Mouse (Mus musculus) forebrain, embryonic 13.5 days (tissue): ENCODE measurements at regions not wholly inside any gene's neighbourhood (a gene's known extent, or its start where the extent isn't known, plus 50 kb on each side); places are given as distances from the start of the nearest gene placed in this dataset.
A peak's percentile ranks its signal among the peaks of the same experiment; 100 is the strongest.

Source experiments
- ATAC-seq: fragments of 200-750 bp; cut with Nextera tagmentation; 2 replicates; pipeline ENCODE4 v1.8.0; 2017
- H3K27ac ChIP-seq: fragments of 300-500 bp; sonication (generic); 2 replicates; pipeline ENCODE4 v1.5.1; 2015; ENCODE audit warnings: inconsistent platforms, mild to moderate bottlenecking, moderate library complexity
- H3K27me3 ChIP-seq: fragments of 300-500 bp; sonication (generic); 2 replicates; pipeline ENCODE4 v1.6.1; 2015; ENCODE audit warnings: mild to moderate bottlenecking, inconsistent platforms
- H3K36me3 ChIP-seq: fragments of 300-500 bp; sonication (generic); 2 replicates; pipeline ENCODE4 v1.6.1; 2015; ENCODE audit warnings: mild to moderate bottlenecking, inconsistent platforms; ENCODE audit not compliant: poor library complexity, severe bottlenecking
- H3K4me1 ChIP-seq: fragments of 300-500 bp; sonication (generic); 2 replicates; pipeline ENCODE4 v1.6.1; 2015; ENCODE audit warnings: inconsistent platforms
- H3K4me2 ChIP-seq: fragments of 300-500 bp; sonication (generic); 2 replicates; pipeline ENCODE4 v1.6.1; 2015; ENCODE audit warnings: inconsistent platforms, mild to moderate bottlenecking, moderate library complexity
- H3K4me3 ChIP-seq: fragments of 300-500 bp; sonication (generic); 2 replicates; pipeline ENCODE4 v1.5.1; 2015; ENCODE audit warnings: mild to moderate bottlenecking, inconsistent platforms
- H3K9ac ChIP-seq: fragments of 300-500 bp; sonication (generic); 2 replicates; pipeline ENCODE4 v1.6.1; 2015; ENCODE audit warnings: mild to moderate bottlenecking, inconsistent platforms
- H3K9me3 ChIP-seq: fragments of 300-500 bp; sonication (generic); replicated peaks from 2 replicates; pipeline ENCODE4 v1.6.1; 2016; ENCODE audit warnings: inconsistent platforms
- WGBS: fragments of 180-500 bp; shearing (Covaris S2); methylation state at CpG from one replicate; pipeline ENCODE4 v1.1.7; 2015; 5-methylcytosine and 5-hydroxymethylcytosine counted together

DNA sequence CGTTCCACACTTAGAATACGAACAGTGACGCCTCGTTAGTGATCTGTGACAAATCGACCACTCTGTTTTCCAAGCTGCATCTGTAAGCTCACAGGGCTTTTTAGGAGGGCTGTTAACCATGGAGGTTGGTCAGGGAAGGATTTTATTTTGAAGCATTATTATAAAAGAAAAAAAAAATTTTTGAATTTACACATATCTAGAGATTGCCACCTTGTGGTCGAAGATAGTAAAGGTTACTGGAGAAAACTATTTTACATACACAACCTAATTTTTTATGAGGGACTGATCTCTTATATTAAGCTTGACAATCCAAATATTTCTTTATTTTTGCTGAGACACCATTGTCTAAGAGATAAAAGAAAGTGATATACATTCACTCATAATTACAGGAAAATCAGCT lies 937.2 kb downstream of the Sorcs1 start:
- Histone ChIP-seq H3K36me3 (no peaks in the 10 kb centered on the region), H3K27ac (no peak overlapping the region), H3K4me2 (no peak overlapping the region), H3K9ac (no peak overlapping the region), H3K4me3 (no peak overlapping the region), H3K4me1 (peaks cover 6% of the 10 kb centered on the region; the same call in 1 of the 2 replicates), H3K27me3 (no peaks in the 10 kb centered on the region), H3K9me3 (no peaks in the 10 kb centered on the region)
- no peak for ATAC-seq
- WGBS = 48% methylated on average over 6 of the region's 6 CpGs

DNA sequence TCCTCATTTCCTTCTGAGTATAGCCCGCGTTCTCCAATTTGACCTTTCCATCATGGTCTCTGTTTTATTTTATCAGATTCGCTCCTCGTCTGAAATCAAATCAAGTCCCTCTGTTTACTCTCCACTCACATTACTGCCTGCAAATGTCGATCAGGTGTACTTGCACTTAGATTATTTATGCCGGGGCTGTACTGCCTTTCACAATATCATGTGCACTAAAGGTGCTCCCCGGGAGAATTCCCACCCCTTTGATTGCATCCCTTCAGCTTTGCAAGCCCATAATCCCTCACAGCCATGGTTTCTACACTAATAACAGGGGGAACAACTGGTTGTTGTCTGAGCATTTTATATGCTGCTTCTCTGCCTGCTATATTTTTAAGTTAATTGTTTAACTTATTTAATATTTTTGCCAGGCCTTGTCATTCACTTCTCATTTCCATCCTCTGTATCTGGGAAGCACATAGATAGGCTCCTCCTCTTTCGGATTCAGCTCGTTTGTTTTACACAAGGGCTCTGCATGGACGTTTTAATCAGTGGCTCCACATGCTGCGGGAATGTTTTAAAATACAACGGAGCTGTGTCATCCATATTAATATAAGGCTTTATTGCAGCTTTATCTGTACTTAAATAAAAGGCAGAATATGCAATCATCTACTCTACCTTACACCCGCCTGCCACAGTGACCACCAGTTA lies 938.8 kb downstream of the Sorcs1 start:
- H3K9ac ChIP-seq = no peak overlapping the region
- no peaks in the 10 kb centered on the region for H3K36me3 ChIP-seq
- no peaks in the 10 kb centered on the region for H3K27me3 ChIP-seq
- 37% methylated on average over 13 of the region's 13 CpGs for WGBS
- H3K4me3 ChIP-seq = no peak overlapping the region
- no peaks in the 10 kb centered on the region for H3K9me3 ChIP-seq
- peaks cover 6% of the 10 kb centered on the region; the same call in 1 of the 2 replicates for H3K4me1 ChIP-seq
- H3K27ac ChIP-seq = no peak overlapping the region; the same call in 1 of the 2 replicates
- ATAC-seq = peak; percentile 55; the same call in 1 of the 2 replicates
- H3K4me2 ChIP-seq = no peak overlapping the region

DNA sequence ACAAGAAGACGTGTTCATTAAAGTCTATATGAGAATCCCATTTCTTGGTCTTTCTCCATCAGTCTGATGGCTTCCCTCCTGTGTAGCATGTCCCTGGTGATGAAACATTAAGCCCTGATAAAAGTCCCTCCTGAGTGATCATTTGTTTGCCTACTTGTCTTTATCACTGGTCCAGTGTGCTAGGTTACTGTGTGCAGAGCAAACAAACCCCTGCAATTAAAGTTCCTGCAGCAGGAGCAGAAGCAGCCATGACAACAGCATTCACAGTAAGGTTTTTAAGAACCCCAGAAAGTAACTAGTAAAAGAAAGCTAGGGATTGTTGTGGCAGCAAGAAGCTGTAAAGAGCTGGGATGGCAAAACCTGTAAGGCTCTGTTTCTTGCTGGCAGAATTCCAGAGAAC lies 980.8 kb downstream of the Sorcs1 start:
- no peak overlapping the region for H3K27ac ChIP-seq
- H3K4me1 ChIP-seq = no peaks in the 10 kb centered on the region
- no peak overlapping the region for H3K9ac ChIP-seq
- no peak overlapping the region for H3K4me3 ChIP-seq
- H3K4me2 ChIP-seq = no peak overlapping the region
- 14% methylated on average over 1 of the region's 1 CpGs for WGBS
- no peaks in the 10 kb centered on the region for H3K9me3 ChIP-seq
- peak; percentile 50; the same call in 1 of the 2 replicates for ATAC-seq
- H3K36me3 ChIP-seq = no peaks in the 10 kb centered on the region
- H3K27me3 ChIP-seq = no peaks in the 10 kb centered on the region

DNA sequence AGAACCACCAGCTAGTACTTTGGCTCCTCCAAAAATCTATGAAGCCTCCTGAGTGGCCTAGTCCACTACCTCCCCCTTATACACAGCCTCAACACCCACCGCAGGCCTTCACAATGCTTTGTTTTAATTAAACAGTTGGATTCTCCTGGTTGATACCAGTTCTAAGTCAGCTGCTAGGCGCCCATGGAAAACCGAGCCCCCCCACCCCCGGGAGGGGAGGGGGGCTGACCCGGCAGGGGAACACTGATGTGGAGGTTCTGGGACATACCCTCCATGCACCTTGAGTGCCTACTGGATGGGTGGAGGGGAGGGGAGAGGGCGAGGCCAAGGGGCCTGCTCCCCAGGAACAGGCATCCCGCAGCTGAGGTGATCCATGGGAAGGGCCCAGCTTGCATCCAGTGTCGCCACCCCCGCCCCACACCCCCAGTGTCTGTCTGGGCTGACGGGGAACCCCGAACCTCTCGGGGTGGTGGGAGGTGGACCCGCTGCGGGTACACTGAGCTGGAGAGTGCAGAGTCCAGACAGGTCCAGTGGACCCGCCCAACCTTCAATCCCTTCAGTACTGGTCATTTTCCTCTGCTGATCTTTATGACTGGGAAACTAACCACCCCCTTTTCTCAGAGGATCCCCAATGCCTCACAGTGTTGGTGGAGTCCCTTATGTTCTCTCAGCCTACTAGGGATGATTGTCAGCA lies 992.7 kb downstream of the Sorcs1 start:
- Histone ChIP-seq H3K4me3 (no peak overlapping the region), H3K4me2 (no peak overlapping the region), H3K4me1 (no peaks in the 10 kb centered on the region), H3K36me3 (no peaks in the 10 kb centered on the region), H3K27ac (no peak overlapping the region), H3K9me3 (peaks cover 14% of the 10 kb centered on the region), H3K9ac (no peak overlapping the region), H3K27me3 (no peaks in the 10 kb centered on the region)
- WGBS = 96% methylated on average over 15 of the region's 15 CpGs
- ATAC-seq = no peak

DNA sequence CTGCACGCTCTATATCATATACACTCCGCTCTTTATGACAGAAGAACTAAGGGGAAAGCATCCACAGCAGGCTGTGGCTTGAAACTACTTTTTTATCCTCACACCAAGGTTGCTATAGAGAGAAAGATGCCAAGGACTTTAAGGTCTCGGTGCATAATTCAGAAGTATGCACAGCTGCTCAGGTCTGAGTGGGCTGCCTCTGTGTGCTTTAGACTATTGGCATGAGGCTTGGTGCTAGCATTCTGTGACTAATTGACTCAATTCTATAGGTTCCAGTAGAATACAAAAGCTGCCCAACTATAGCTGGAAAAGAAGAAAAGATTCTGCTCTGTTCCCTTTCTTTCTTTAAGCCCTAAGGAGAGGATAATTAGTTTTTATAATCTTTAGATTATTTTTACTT lies 997.2 kb downstream of the Sorcs1 start:
- WGBS = 27% methylated on average over 3 of the region's 3 CpGs
- no peak for ATAC-seq
- no peaks in the 10 kb centered on the region for H3K4me1 ChIP-seq

DNA sequence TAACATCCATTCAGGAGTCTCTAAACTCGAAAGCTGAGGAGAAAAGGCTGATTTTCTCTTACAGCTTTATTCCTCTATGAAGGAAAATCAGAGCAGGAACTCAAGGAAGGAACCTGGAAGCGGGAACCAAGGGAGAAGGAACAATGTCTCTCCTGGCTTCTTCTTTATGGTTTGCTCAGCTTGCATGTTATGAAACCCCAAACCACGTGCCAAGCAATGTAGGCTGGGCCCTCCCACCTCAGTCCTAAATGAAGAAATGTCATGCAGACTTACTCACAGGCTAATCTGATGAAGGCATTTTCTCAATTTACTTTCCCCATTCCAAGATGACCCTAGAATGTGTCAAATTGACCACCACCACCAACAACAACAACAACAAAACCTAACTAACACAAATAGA lies 998.4 kb downstream of the Sorcs1 start:
- H3K9me3 ChIP-seq = peaks cover 14% of the 10 kb centered on the region
- no peaks in the 10 kb centered on the region for H3K27me3 ChIP-seq
- H3K27ac ChIP-seq = no peak overlapping the region
- ATAC-seq = no peak
- no peaks in the 10 kb centered on the region for H3K36me3 ChIP-seq
- no peak overlapping the region for H3K4me2 ChIP-seq
- H3K4me3 ChIP-seq = no peak overlapping the region
- H3K9ac ChIP-seq = no peak overlapping the region
- 80% methylated on average over 3 of the region's 3 CpGs for WGBS
- H3K4me1 ChIP-seq = no peaks in the 10 kb centered on the region

More for the DNA sequence above, 997.2 kb downstream of the Sorcs1 start:
- no peak overlapping the region for H3K4me2 ChIP-seq
- H3K27me3 ChIP-seq = no peaks in the 10 kb centered on the region
- peaks cover 14% of the 10 kb centered on the region for H3K9me3 ChIP-seq
- H3K27ac ChIP-seq = no peak overlapping the region
- H3K36me3 ChIP-seq = no peaks in the 10 kb centered on the region
- H3K9ac ChIP-seq = no peak overlapping the region
- H3K4me3 ChIP-seq = no peak overlapping the region

DNA sequence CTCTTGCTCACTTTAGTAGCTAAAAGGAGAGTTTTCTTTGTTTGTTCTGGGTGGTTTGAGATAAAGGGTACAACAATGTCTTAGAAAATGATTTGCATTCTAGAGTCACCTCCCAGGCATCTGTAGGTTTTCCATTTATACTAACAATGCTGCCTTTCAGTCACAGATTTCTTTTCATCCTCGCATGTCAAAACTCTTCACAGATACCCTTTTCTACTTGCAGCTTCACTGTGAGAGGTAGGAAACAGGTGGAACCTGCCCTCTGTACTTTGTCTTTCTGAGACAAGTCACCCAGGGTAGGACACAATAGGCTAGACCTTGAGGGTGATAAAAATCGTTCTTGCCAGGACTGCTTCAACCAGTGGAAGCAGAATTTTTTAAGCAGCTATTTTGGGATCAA lies 1002.5 kb downstream of the Sorcs1 start:
- WGBS = 4% methylated on average over 2 of the region's 2 CpGs
- H3K36me3 ChIP-seq = no peaks in the 10 kb centered on the region
- H3K9me3 ChIP-seq = no peaks in the 10 kb centered on the region
- H3K4me3 ChIP-seq = no peak overlapping the region
- H3K4me2 ChIP-seq = no peak overlapping the region
- H3K27me3 ChIP-seq = no peaks in the 10 kb centered on the region
- no peaks in the 10 kb centered on the region for H3K4me1 ChIP-seq
- no peak overlapping the region for H3K9ac ChIP-seq
- H3K27ac ChIP-seq = no peak overlapping the region
- ATAC-seq = no peak

DNA sequence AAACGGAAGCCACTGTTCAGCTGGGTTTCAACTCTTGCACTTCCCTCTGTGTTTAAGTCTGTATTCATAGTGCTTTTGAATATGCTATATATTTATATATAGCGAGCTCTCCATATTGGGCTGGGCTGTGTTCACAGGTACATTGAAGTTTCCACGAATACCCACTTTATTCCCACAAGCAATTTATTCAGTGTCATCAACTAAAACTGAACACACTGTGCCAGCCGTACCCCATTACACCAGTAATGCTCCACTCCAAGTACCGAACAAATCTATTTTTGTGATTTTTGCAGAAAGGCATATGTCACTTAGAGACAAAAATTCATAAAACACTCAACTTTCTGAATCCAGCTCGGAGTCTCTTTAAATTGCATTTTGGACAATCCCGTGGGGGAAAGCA lies 1048.5 kb downstream of the Sorcs1 start:
- H3K27me3 ChIP-seq = no peaks in the 10 kb centered on the region
- ATAC-seq = no peak

DNA sequence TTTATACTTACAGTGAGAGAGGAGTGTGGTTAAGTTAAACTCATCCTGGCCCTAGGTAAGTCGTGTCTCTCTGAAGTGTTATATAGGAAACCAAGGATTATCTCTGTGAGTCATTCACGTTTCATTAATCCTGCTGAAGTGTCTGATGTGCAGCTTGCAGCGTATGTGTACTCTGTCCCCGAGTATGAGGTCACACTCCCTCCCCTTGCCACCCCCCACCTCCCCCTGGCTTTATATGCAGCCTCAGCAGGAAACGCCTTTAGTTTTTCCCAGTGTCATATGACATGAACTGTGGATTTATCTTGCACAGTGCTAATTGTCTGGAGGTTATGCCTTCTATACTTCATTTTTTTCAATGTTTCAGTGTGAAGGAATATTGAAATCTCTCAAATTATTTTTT lies 1058.5 kb downstream of the Sorcs1 start:
- no peaks in the 10 kb centered on the region for H3K9me3 ChIP-seq
- no peak overlapping the region for H3K4me2 ChIP-seq
- no peak overlapping the region for H3K27ac ChIP-seq
- no peaks in the 10 kb centered on the region for H3K4me1 ChIP-seq
- no peak overlapping the region for H3K4me3 ChIP-seq
- no peaks in the 10 kb centered on the region for H3K27me3 ChIP-seq
- H3K9ac ChIP-seq = no peak overlapping the region
- H3K36me3 ChIP-seq = no peaks in the 10 kb centered on the region
- 43% methylated on average over 5 of the region's 5 CpGs for WGBS
- ATAC-seq = no peak

More for the DNA sequence above, 1048.5 kb downstream of the Sorcs1 start:
- H3K9me3 ChIP-seq = no peaks in the 10 kb centered on the region
- H3K36me3 ChIP-seq = no peaks in the 10 kb centered on the region
- H3K4me2 ChIP-seq = no peak overlapping the region
- no peak overlapping the region for H3K4me3 ChIP-seq
- no peak overlapping the region for H3K27ac ChIP-seq
- WGBS = 94% methylated on average over 7 of the region's 7 CpGs
- no peak overlapping the region for H3K9ac ChIP-seq
- H3K4me1 ChIP-seq = no peaks in the 10 kb centered on the region

DNA sequence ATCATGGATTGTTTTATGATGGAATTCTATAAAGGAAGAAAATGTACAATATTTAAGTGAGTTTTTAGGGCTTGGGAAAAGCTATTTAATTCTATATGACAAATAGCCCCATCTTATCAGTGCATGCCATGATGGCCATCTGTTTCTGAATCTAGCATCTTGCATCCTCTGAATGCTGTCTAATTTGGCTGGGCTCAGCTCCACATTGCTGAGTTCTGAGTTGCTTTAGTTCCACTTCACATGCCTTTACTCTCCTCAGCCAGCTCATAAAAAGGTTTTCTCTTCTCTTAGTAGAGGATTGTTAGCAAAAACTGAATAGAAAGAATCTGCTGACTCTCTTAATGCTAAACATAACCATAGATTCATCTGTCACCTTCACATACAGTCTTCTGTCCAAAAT lies 1063.4 kb downstream of the Sorcs1 start:
- no peak for ATAC-seq
- Histone ChIP-seq H3K4me1 (no peaks in the 10 kb centered on the region), H3K9ac (no peak overlapping the region), H3K4me2 (no peak overlapping the region), H3K27me3 (no peaks in the 10 kb centered on the region), H3K9me3 (no peaks in the 10 kb centered on the region), H3K4me3 (no peak overlapping the region), H3K36me3 (no peaks in the 10 kb centered on the region), H3K27ac (no peak overlapping the region)
